Mouse (Mus musculus): ENCODE measurements around the gene Elavl4. TPM values are rescaled to one million over a fixed set of nuclear protein-coding genes. Genes with fewer than 3 reads are reported as not detected.
A peak's percentile ranks its signal among the peaks of the same experiment; 100 is the strongest.

Gene Elavl4
- polyA plus RNA-seq, 1 experiment = 69.5 TPM

GRCm38 (mm10) chr4:110209613-110210012 lies 142.1 kb downstream of the Elavl4 start:
- TF ChIP-seq POLR2A (IDR thresholded peaks at IDR 0.05; ENCODE audit: borderline replicate concordance, insufficient read depth, low read length) (no peak), CTCF (IDR thresholded peaks at IDR 0.05; ENCODE audit: borderline replicate concordance, insufficient read depth, low read depth, low read length) (no peak)
- Histone ChIP-seq H3K4me3 (replicated peaks; ENCODE audit: insufficient read depth, low read depth, low read length) (no peak overlapping the region), H3K4me1 (ENCODE audit: control insufficient read depth, insufficient read depth, low read length) (no peaks in the 10 kb centered on the region), H3K27ac (ENCODE audit: insufficient read depth, low read length) (no peak overlapping the region), H3K27me3 (ENCODE audit: control insufficient read depth, insufficient read depth, low read length) (no peaks in the 10 kb centered on the region)
- WGBS = 33% methylated on average over 5 of the region's 5 CpGs
- DNase-seq = peak in 1 of 2 experiments; percentile 39

DNA sequence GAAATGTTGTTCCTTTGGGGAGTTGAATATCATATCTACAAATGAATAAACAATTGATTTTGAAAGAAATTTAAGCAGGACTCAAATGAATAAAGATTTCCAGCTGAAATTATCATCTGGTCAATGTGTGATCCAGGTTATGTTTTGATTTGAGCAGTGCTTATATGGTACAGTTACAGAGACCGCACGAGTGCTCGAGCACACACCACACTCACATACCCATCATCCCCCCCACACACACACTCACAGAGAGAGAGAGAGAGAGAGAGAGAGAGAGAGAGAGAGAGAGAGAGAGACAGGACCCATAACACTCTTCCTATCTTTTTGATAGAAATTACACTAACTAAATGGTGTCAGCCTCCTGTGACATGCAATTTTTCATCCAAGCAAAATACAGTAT lies 150.0 kb downstream of the Elavl4 start:
- no peak overlapping the region for H3K4me3 ChIP-seq (replicated peaks; ENCODE audit: insufficient read depth, low read depth, low read length)
- 85% methylated on average over 3 of the region's 3 CpGs for WGBS
- DNase-seq = no peak
- H3K27ac ChIP-seq (ENCODE audit: insufficient read depth, low read length) = no peak overlapping the region
- TF ChIP-seq CTCF (IDR thresholded peaks at IDR 0.05; ENCODE audit: borderline replicate concordance, insufficient read depth, low read depth, low read length) = no peak
- no peak for TF ChIP-seq POLR2A (IDR thresholded peaks at IDR 0.05; ENCODE audit: borderline replicate concordance, insufficient read depth, low read length)
- no peaks in the 10 kb centered on the region for H3K4me1 ChIP-seq (ENCODE audit: control insufficient read depth, insufficient read depth, low read length)
- no peaks in the 10 kb centered on the region for H3K27me3 ChIP-seq (ENCODE audit: control insufficient read depth, insufficient read depth, low read length)

DNA sequence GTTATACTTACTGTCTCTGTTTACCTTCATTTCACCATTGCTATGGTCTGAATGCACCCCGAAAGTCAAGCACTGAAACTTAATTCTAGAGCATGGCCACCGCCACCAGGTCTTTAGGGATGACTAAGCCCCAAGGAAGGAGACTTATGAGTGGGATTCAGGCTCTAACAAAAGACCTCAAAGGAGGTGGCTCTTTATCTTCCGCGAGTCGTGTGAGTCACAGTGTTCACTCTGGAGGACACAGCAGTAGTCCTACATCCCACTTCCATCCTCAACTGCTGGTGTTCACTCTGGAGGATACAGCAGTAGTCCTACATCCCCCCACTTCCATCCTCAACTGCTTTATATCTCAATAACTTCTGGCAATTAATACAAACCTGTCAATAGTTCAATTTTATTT lies 151.8 kb downstream of the Elavl4 start:
- no peak overlapping the region for H3K4me3 ChIP-seq (replicated peaks; ENCODE audit: insufficient read depth, low read depth, low read length)
- TF ChIP-seq CTCF (IDR thresholded peaks at IDR 0.05; ENCODE audit: borderline replicate concordance, insufficient read depth, low read depth, low read length) = no peak
- no peak for TF ChIP-seq POLR2A (IDR thresholded peaks at IDR 0.05; ENCODE audit: borderline replicate concordance, insufficient read depth, low read length)
- DNase-seq = no peak
- no peaks in the 10 kb centered on the region for H3K27me3 ChIP-seq (ENCODE audit: control insufficient read depth, insufficient read depth, low read length)
- no peak overlapping the region for H3K27ac ChIP-seq (ENCODE audit: insufficient read depth, low read length)
- no peaks in the 10 kb centered on the region for H3K4me1 ChIP-seq (ENCODE audit: control insufficient read depth, insufficient read depth, low read length)
- 96% methylated on average over 5 of the region's 5 CpGs for WGBS

DNA sequence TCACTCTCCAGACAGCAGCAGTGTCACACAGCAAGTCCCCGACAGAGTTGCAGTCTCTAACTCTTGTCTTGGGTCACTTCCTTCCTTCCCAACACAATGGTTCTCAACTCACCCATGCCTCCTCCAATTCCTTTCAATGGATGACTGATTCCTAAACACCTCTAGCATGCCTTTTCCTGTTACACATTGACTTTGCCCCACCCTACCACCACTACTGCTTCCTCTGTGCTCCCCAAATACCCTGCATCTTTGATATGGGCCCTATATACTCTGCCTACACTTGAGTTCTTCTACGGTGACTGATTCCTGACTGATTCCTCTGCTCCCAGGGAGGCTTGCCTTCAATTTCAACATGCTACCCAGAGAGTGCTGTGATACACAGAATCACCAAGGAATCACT lies 153.1 kb downstream of the Elavl4 start:
- Histone ChIP-seq H3K4me3 (replicated peaks; ENCODE audit: insufficient read depth, low read depth, low read length) (no peak overlapping the region), H3K4me1 (ENCODE audit: control insufficient read depth, insufficient read depth, low read length) (no peaks in the 10 kb centered on the region), H3K27me3 (ENCODE audit: control insufficient read depth, insufficient read depth, low read length) (no peaks in the 10 kb centered on the region), H3K27ac (ENCODE audit: insufficient read depth, low read length) (no peak overlapping the region)
- TF ChIP-seq POLR2A (IDR thresholded peaks at IDR 0.05; ENCODE audit: borderline replicate concordance, insufficient read depth, low read length) (no peak), CTCF (IDR thresholded peaks at IDR 0.05; ENCODE audit: borderline replicate concordance, insufficient read depth, low read depth, low read length) (no peak)
- WGBS = 65% methylated on average over 2 of the region's 2 CpGs
- no peak for DNase-seq

- WGBS = 95% methylated on average over 2 of the region's 2 CpGs
These were observed 174.4 kb downstream of the Elavl4 start for GRCm38 (mm10) chr4:110177263-110177662.

GRCm38 (mm10) chr4:110172028-110172427 lies 179.7 kb downstream of the Elavl4 start:
- Histone ChIP-seq H3K4me1 (ENCODE audit: control insufficient read depth, insufficient read depth, low read length) (no peaks in the 10 kb centered on the region), H3K4me3 (replicated peaks; ENCODE audit: insufficient read depth, low read depth, low read length) (no peak overlapping the region), H3K27ac (ENCODE audit: insufficient read depth, low read length) (no peak overlapping the region), H3K27me3 (ENCODE audit: control insufficient read depth, insufficient read depth, low read length) (no peaks in the 10 kb centered on the region)
- TF ChIP-seq CTCF (IDR thresholded peaks at IDR 0.05; ENCODE audit: borderline replicate concordance, insufficient read depth, low read depth, low read length) (no peak), POLR2A (IDR thresholded peaks at IDR 0.05; ENCODE audit: borderline replicate concordance, insufficient read depth, low read length) (no peak)
- no peak for DNase-seq
- WGBS = 77% methylated on average over 5 of the region's 5 CpGs

More at GRCm38 (mm10) chr4:110177263-110177662, 174.4 kb downstream of the Elavl4 start:
- Histone ChIP-seq H3K4me3 (replicated peaks; ENCODE audit: insufficient read depth, low read depth, low read length) (no peak overlapping the region), H3K4me1 (ENCODE audit: control insufficient read depth, insufficient read depth, low read length) (no peaks in the 10 kb centered on the region), H3K27ac (ENCODE audit: insufficient read depth, low read length) (no peak overlapping the region), H3K27me3 (ENCODE audit: control insufficient read depth, insufficient read depth, low read length) (no peaks in the 10 kb centered on the region)
- TF ChIP-seq CTCF (IDR thresholded peaks at IDR 0.05; ENCODE audit: borderline replicate concordance, insufficient read depth, low read depth, low read length) = no peak
- no peak for TF ChIP-seq POLR2A (IDR thresholded peaks at IDR 0.05; ENCODE audit: borderline replicate concordance, insufficient read depth, low read length)
- no peak for DNase-seq

DNA sequence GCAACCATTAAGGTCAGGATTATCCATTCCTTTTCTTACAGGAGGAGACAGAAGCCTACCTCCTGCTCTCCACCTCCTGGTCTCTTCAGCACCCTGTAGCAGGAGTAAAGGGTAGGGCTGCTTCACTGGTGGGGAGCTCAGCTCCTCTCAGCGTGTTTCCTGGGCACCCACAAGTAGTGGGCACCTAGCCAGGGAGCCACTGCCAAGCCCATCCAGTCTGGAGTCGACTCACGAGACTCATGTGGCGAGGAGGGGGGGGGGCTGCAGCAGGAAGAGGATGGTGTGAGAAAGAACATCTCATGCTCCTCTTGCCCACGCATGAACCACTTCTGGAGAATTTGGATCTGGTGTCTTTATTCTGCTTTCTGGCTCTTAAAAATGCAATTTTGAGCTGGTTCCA lies 186.5 kb downstream of the Elavl4 start:
- WGBS = 20% methylated on average over 5 of the region's 5 CpGs
- H3K27me3 ChIP-seq (ENCODE audit: control insufficient read depth, insufficient read depth, low read length) = no peaks in the 10 kb centered on the region

DNA sequence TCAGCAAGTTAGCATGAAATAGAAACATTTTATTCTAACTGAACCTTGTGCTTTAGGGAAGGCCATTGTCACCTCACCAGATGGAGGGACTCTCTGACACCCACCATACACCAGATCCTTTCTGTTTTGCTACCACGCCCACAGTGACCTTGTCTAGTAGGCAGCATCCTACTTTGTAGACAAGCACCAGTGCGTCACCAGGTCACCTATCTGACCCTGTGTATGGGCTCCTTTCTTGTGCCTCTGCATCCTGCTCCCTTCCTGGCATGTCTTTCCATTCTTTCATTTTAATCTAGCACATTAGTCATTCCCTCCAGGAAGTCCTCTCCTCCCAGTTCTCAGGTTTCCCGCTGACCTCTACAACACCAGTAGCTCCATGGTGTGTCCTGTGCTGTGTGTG lies 190.1 kb downstream of the Elavl4 start:
- Histone ChIP-seq H3K4me3 (replicated peaks; ENCODE audit: insufficient read depth, low read depth, low read length) (no peak overlapping the region), H3K27ac (ENCODE audit: insufficient read depth, low read length) (no peak overlapping the region), H3K4me1 (ENCODE audit: control insufficient read depth, insufficient read depth, low read length) (no peaks in the 10 kb centered on the region), H3K27me3 (ENCODE audit: control insufficient read depth, insufficient read depth, low read length) (no peaks in the 10 kb centered on the region)
- DNase-seq = no peak
- TF ChIP-seq CTCF (IDR thresholded peaks at IDR 0.05; ENCODE audit: borderline replicate concordance, insufficient read depth, low read depth, low read length) = no peak
- no peak for TF ChIP-seq POLR2A (IDR thresholded peaks at IDR 0.05; ENCODE audit: borderline replicate concordance, insufficient read depth, low read length)
- WGBS = 83% methylated on average over 3 of the region's 3 CpGs

More for the DNA sequence above, 186.5 kb downstream of the Elavl4 start:
- no peak overlapping the region for H3K4me3 ChIP-seq (replicated peaks; ENCODE audit: insufficient read depth, low read depth, low read length)
- no peak for TF ChIP-seq POLR2A (IDR thresholded peaks at IDR 0.05; ENCODE audit: borderline replicate concordance, insufficient read depth, low read length)
- no peak for TF ChIP-seq CTCF (IDR thresholded peaks at IDR 0.05; ENCODE audit: borderline replicate concordance, insufficient read depth, low read depth, low read length)
- DNase-seq = no peak
- H3K4me1 ChIP-seq (ENCODE audit: control insufficient read depth, insufficient read depth, low read length) = no peaks in the 10 kb centered on the region
- H3K27ac ChIP-seq (ENCODE audit: insufficient read depth, low read length) = no peak overlapping the region

Data from cerebellum, adult 2 months (tissue).